Mouse (Mus musculus) liver, postnatal 0 days (tissue): Measurements from ENCODE around the gene Tlcd2.

Experiments used
- CTCF ChIP-seq: sonication (generic); IDR thresholded peaks from 2 replicates; pipeline ENCODE4 v1.5.1; 2016; ENCODE audit warnings: antibody characterized with exemption, low read depth
- EP300 ChIP-seq: IDR thresholded peaks from 2 replicates; pipeline ENCODE4 v1.6.1; 2016; ENCODE audit warnings: antibody characterized with exemption, low read depth, mild to moderate bottlenecking

DNA sequence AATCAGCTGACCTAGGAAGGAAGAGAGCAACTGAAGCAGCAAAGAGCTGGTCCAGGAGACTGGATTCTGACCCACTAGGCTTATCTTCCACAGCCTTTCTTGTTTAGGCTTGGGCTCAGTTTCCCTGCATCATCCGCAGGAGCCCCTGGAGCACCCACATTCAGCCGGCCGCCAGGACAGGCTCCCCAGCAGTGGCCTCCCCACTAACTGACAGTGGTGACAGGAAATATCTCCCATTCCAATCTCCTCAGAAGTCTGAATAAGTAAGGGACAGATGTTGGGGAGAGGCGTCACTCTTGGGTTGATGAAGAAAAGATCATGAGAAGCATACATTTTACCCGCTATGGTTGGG, 1.8 kb upstream of the Tlcd2 start:
- no peak for TF ChIP-seq EP300
- no peak for TF ChIP-seq CTCF
